Mouse (Mus musculus) splenic B cell, adult 2 months (primary cell): ENCODE results near the gene Cyp3a41b.
"Not testable (repeated sequence)": the region's sequence is repeated elsewhere in the genome, so short reads cannot be mapped to it uniquely, and the experiment has no call there.

Experiments
- DNase-seq: peaks from one replicate; pipeline ENCODE4 v3.0.0-alpha.2; 2011; ENCODE audit warnings: low read depth, low spot score
- H3K27me3 ChIP-seq: 2 replicates; pipeline ENCODE4 v1.6.1; 2012; ENCODE audit warnings: mild to moderate bottlenecking, low read length, moderate library complexity, mixed read lengths; ENCODE audit not compliant: control insufficient read depth, poor library complexity, insufficient read depth, severe bottlenecking
- H3K36me3 ChIP-seq: 2 replicates; pipeline ENCODE4 v1.6.1; 2012; ENCODE audit warnings: mild to moderate bottlenecking, low read length, moderate library complexity, mixed read lengths; ENCODE audit not compliant: control insufficient read depth, poor library complexity, insufficient read depth, severe bottlenecking

Gene Cyp3a41b

DNA sequence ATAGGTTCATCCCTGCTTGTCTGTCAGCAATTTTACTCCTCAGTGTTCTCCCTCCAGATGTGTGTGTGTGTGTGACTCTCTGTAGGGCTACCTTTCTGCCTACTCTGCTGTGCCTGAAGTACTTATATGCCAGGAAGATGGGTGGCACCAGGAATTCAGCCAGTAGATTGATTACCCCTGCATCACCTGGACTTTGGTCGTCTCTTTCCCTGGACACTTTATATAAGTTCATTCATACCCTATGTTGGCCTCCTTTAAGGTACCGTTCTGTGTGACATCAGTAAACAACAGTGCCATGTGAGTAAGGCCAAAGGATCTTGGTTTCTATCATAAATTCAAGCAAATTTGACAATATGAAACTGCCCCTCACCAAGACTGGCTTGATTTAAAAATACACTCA, at the start of gene Cyp3a41b:
Gene Cyp3a41b, minus strand, starts transcription at position 101 of the 400 bp plus-strand sequence.
- not testable (repeated sequence) for H3K36me3 ChIP-seq, DNase-seq, H3K27me3 ChIP-seq

DNA sequence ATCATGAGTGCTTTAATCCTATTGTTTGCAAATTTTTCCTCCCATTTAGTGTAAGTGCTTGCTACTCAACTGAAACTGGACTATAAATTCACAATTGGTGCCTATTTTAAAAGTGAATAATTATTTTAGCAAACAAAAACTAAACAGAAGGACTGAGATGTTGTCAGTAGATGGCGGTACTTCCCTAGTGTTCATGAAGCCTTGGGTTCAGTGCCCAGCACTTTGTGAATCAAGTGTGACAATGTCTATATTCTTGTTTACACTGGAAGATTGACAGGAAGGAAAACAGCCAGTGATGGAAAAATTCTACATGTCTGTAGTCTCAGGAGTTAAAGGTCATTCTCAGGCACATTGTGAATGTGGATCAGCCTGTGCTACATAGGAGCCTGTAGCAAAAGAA, 47.8 kb upstream of the Cyp3a41b start:
- not testable (repeated sequence) for H3K27me3 ChIP-seq, H3K36me3 ChIP-seq, DNase-seq

- H3K36me3 ChIP-seq, DNase-seq, H3K27me3 ChIP-seq: not testable (repeated sequence)
These were observed 20.4 kb upstream of the Cyp3a41b start for GRCm38 (mm10) chr5:145604891-145605290.

GRCm38 (mm10) chr5:145597851-145598250, 13.3 kb upstream of the Cyp3a41b start:
- not testable (repeated sequence) for H3K27me3 ChIP-seq, DNase-seq, H3K36me3 ChIP-seq

- H3K36me3 ChIP-seq, DNase-seq, H3K27me3 ChIP-seq: not testable (repeated sequence)
These were observed 7.2 kb downstream of the Cyp3a41b start for GRCm38 (mm10) chr5:145577321-145577720.

DNA sequence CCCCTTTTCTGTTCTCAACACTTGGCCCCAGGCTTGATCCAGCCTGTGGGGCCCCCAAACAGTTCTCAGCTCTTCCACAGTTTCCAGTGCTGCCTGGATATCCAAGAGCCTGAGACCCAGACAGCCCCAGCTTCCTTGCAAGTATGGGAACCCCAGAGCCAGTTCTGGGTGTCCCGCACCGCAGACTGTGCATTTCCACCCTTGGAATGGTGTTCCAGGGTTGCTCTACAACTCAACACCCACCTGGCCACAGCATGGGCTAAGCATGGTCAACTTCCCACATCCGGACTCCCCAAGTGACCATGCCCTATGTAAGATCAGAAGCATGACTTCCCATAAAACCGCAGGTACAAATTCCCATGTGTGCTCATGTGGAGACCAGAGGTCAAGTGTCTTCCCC, 8.9 kb downstream of the Cyp3a41b start:
- H3K36me3 ChIP-seq, DNase-seq, H3K27me3 ChIP-seq: not testable (repeated sequence)

DNA sequence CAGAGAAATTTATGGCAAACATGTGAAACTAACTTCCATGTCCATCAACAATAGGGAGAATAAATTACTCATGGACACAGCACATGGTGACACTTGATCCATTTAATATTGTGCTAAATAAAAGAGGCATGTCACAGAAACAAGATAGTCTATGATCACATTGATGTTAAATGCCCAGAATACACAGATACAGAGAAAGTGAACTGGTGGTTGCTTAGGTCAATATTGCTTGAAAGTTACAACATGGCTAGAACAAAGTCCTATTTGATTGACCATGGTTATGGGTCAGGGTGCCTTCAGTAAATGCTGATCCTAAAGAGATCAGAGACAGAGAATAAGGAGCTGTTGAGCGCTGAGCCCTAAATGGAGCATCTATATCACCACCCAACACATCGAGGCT, 12.6 kb downstream of the Cyp3a41b start:
- H3K36me3 ChIP-seq, DNase-seq, H3K27me3 ChIP-seq: not testable (repeated sequence)
